Mouse (Mus musculus) heart, postnatal 10 days (tissue): ENCODE measurements around the gene Dtnb. TPM values are rescaled to one million over a fixed set of nuclear protein-coding genes. Genes with fewer than 3 reads are reported as not detected.

Experiments used
- DNase-seq, 2 experiments: peaks; one replicate each; pipeline ENCODE4 v3.0.0; 2021
- intact Hi-C: fragments of 180-260 bp; cut with DNase I; formaldehyde crosslinking; loops from one replicate; pipeline ENCODE4 v1.15.1; 2025
- total RNA-seq, 2 experiments: library from RNA; stranded (reverse); gene quantifications; 2 replicates each; pipeline ENCODE4 v1.2.3; 2021

The Dtnb gene
- total RNA-seq, 2 experiments from 2014 or later = 6.8 to 7.3 TPM

DNA sequence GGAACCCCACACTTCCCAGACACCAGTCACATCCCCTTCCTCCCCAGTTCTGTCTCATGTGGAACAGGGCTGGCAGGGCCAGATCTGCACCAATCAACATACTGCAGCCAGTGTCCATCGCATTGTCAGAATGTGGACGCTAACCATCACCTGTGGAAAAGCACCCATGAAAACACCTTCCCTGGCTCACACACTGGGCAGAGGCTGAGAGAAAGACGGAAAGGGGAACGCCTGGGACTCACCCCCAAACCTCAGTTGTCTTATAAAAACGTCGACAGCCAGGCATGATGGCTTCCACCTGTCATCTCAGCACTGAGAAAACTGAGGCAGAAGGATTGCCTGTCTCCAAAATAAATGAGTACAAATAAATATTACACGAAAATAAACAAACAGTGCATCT is 219.1 kb downstream of the Dtnb start:
- intact Hi-C loops = loop anchor here (2.0 kb wide), 2 partner anchors 88 to 96 kb away; no protein-coding TSS in a partner anchor
- DNase-seq = no peak

DNA sequence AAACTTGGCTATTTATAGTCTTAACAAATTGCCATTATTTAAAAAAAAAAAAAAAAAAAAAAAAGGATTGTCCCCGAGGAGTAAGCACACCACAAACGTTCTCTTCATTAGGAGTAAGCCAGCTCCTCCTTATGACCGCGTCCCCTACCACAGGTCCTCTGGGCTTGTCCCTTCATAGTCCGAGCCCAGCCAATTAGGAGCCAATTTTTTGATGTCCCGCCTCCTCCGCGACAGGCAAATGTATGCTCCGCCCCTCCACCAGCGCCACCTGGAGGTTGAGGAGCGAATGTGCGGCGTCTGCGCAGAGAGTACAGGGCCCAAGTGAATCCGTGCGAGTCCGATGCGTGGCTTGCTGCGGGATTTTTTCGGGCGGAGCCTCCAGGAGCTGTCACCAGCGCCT is 219.6 kb downstream of the Dtnb start:
- intact Hi-C loops = loop anchor here (2.0 kb wide), 2 partner anchors 89 to 97 kb away; no protein-coding TSS in a partner anchor
- peak; percentile 97 to 99 for DNase-seq

DNA sequence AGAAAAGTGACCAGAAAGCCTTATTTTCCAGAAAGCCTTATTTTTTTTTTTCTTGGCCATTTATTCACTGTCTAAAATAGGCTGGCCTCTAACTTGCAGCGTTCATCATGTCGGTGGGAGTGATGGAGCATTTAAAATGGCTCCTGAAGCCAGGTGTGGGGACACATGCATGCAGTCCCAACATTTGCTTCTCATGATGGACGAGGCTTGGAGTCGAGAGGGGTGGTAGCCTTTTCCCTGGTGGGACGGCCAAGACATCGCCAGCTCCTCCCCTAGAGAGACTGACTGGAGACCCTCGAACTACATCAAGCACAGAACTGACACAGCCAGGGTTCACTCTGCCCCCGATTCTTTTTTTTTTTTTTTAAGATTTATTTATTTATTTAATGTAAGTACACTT is 220.1 kb downstream of the Dtnb start:
- DNase-seq = no peak
- intact Hi-C loops = no loop called here

DNA sequence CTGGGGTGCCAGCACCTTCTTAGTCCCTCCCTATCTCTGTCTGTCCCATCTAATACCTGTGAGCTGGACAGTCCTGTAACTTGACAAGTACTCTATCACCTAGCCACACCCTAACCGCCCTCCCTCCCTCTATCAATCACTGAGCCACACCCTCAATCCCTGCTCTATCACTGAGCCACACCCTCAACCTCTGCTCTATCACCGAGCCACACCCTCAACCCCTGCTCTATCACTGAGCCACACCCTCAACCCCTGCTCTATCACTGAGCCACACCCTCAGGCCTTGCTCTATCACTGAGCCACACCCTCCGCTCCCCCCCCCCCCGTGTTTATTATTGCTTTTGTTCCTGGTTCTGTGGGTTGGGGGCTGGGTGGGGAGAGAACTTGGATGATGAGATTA is 223.4 kb downstream of the Dtnb start:
- DNase-seq = no peak
- intact Hi-C loops = no loop called here

DNA sequence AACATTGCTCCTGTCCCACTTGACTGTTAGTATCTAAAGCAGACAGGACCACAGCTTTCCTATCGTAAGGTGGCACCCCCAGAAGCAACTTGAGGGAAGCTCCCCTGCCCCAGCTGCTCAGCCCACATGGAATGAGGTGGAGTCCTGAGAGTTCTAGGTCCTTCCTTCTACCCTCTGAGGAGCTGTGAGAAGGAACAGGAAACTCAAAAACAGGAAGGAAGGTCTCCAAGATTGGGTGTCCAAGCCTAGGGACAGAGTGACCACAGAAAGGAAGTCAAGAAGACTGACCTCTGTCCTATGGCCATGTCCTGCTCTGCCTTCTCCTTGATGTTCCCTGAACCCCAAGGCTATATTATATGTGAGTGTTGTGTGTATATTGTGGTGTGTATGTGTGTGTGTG is 227.4 kb downstream of the Dtnb start:
- intact Hi-C loops = no loop called here
- no peak for DNase-seq

DNA sequence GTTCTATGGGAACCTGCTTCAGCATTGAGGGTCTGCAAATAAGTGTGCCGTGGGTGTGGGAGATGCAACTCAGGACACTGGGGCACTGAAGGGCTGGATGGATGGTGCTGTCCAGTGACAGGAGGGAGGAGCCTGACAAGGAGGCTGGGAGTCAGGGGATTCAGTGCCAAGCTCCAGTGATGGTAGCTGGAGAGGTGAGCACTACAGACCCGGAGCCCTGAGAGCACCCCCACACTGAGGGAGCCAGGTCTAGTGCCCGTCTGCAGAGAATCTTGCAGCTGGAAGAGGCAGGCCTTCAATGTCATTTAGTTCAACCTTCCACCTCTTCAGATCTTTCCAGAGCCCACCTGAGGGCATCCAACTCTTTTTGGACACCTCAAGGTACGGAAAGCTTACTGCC is 233.7 kb downstream of the Dtnb start, which contains the start of gene Dnmt3a:
Gene Dnmt3a (plus strand): TSS at position 156 of the 400 bp plus-strand sequence.
- intact Hi-C loops = loop anchor here (5.0 kb wide), 1 partner anchor 66 kb away; no protein-coding TSS in a partner anchor
- DNase-seq = no peak

DNA sequence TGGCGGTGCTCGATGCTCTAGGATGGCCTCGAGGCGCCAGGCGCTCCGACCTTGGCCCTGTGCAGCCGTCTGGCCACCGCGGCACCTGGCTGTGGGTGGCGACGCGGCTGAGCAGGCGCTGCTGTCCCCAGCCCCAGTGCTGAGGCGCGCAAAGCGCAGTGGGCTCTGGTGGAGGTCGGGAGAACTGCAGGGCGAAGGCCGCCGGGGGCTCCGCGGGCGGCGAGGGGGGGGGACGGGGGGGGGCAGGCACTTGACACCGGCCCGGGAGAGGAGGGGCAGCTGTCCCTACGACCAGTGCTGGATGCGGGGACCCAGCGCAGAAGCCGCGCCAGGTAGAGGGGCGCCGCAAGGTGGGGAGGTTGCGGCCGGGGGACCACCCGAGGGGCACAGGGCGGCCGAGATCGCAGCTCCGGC is 234.1 kb downstream of the Dtnb start:
- intact Hi-C loops = loop anchor here (5.0 kb wide), 1 partner anchor 66 kb away; no protein-coding TSS in a partner anchor
- DNase-seq = peak; percentile 92

DNA sequence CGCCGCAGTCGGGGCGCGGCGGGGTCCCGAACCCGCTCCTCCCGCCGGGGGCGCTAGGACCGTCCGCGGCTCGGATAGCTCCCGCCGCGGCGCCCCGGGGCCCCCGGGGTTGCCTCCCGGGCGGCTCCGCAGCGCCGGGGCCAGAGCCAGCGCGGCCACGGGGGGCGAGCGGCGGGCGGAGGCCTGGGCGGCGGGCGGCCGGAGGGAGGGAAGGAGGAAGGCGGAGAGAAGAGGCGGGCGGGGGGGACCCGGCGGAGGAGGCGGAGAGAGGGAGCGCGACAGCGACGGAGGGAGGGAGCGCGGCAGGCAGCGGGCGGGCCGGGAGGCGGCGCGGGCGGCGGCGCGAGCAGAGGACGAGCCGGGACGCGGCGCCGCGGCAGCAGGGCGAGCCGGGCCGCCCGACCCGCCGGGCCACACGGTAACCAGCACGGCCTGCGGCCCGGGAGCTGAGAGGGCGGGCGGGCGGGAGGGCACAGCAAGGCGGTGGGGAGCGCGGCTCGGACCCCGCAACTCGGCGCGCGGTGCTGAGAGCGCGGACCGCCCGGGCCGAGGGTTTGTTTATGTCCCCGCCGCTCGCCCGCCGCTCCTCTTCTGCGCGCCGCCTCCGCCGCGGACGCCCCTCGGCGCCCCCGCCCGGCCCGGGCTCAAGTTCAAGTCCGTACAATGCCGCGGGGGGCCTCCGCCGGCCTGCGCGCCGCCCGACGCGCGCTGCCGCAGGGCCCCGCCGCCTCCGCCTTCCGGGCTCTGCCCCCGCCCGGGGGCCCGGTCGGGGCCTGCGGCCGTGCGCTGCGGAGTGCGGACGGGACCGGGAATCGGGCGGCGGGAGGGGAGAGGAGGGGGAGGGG is 234.7 kb downstream of the Dtnb start:
- DNase-seq = peak; percentile 71 to 82
- intact Hi-C loops = loop anchor here (5.0 kb wide), 1 partner anchor 65 kb away; no protein-coding TSS in a partner anchor

DNA sequence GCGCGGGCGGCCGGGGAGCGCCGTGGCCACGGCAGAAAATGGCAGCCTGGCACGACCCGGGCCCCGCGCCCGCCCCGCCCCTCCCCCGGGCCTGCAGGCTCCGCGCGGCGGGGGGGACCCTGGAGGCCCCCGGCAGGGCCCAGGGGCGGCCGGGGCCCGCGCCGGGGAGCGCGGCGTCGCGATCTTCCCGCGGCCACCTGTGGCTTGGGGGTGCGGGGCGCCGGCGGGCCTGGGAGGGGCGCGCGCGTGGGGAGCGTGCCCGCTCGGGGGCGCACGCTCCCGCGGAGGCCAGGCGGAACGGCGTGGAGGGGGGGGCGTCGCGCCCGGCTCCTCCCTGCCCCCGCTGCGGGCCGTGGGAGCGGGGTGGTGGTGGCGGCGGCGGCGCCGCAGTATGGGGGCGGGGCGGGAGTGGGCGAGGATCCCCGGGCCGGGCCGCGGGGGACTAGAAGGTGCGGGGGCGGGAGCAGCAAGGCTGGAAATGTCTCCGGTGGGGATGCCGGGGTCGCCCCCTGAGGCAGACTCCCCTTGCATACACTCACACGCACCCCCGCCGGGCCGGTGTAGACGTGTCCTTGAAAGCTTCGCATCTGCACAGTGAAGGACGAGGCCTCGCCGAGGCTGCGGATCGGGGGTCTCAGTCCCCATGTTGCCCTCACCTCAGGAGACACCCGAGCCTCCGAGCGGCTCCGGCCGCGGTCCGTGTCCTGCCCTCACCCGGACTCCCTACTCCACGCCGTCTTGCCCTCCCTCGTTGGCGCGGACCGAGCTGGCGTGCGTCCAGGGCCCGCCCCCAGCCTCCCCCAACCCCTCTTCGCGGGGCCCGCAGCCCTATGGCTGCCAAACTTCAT is 235.6 kb downstream of the Dtnb start:
- peak; percentile 69 to 80 for DNase-seq
- intact Hi-C loops = loop anchor here (1.0 to 5.0 kb wide), 2 partner anchors 27 to 65 kb away; no protein-coding TSS in a partner anchor

DNA sequence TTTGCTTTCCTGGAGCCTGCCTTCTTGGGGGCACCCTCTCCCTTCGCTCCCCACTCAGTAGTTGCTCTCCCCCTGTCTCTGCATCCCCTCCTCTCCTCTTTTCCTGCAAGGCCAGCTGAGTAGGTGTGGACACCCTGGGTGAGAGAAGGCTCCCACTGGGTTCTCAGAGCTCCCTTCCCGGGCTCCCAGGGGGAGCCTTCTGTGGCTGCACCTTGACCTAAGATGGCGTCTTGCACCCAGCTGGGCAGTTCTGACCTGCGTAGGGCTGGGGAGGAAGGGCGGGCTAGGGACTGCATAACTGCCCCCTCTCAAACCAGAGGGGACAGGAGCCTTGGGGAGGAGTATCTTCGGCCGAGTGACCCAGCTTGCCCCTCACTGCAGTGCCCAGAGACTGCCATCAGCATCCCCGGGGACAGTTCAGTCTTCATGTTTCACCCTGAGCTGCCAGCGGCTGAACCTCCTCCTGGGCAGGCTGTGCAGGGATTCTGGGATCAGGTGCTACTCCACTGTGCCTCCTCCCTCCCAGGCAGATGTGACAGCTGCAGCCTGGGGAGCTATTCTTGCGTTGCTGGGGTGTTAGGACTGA is 236.3 kb downstream of the Dtnb start:
- peak; percentile 53 to 54 for DNase-seq
- intact Hi-C loops = loop anchor here (1.0 to 5.0 kb wide), 2 partner anchors 26 to 64 kb away; no protein-coding TSS in a partner anchor

DNA sequence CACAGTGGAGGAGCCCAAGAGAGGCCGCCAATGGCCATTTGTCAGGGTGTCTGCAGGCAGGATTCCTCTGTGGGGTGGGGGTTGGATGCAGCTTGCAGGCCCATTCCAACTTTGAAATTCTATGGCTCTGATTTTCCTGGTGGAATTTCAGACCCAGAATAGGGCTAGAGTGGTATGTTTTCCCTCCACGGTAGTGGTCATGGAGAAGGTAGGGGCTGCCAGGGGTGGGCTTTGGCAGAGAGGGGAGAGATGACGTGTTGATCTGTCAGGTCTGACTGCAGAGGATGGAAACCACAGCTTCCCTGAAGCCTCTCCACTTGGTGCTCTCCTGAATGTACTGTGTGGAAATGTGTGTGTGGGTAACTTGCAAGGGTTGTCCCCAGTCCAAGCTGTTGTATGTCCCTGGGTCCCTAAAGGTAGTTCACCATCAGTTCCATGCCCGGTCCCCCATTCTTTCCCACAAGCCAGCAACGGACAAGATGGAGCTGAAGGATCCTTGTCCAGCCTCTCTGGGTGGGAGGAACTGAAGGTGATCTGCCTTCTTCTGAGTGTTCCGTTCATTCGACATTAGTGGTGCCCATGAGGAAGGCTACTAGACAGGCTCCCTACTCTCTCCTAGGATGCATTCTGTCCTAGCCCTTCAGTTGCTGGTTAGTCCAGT is 237.5 kb downstream of the Dtnb start:
- intact Hi-C loops = loop anchor here (5.0 kb wide), 1 partner anchor 63 kb away; no protein-coding TSS in a partner anchor
- DNase-seq = peak in 1 of 2 experiments; percentile 25

DNA sequence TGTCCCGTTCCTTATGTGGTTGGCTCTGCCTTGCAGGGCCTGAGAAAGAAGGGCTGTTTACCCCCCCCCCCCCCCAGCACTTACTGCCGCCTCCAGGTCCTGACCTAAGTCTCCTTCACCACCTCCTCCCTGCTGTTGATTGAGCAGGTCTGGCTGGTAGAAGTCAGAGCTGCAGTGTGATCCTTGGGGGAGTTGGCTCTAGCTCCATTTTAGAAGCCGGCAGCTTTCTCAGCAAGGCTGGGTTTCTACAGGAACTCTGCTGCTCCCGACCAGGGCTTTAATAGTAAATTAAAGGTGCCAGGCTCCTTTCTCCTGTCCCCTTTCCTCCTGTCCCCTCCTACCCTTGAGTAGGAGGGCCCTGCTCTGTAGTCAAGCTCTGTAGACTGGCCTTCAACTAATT is 238.3 kb downstream of the Dtnb start:
- intact Hi-C loops = no loop called here
- DNase-seq = peak in 1 of 2 experiments; percentile 32

DNA sequence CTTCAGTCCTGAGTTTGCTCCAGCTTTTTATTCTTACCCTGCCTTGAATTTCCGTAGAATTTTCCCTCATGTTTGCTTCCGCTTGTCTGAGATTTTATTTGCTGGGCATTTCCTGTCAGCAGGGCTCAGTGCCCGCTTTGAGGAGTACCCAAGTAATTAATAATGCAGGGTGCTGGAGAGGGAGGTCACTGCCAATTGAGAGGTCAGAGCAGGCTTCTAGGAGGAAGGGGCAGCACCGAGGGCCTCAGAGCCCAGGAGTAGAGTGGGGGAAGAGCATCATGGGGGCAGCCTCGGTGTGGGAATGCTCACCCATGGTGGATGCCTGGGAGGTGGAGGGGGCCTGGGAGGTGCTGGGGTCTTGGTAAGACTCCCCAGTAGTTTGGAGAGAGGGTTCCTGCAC is 239.4 kb downstream of the Dtnb start:
- DNase-seq = peak in 1 of 2 experiments; percentile 29
- intact Hi-C loops = no loop called here

DNA sequence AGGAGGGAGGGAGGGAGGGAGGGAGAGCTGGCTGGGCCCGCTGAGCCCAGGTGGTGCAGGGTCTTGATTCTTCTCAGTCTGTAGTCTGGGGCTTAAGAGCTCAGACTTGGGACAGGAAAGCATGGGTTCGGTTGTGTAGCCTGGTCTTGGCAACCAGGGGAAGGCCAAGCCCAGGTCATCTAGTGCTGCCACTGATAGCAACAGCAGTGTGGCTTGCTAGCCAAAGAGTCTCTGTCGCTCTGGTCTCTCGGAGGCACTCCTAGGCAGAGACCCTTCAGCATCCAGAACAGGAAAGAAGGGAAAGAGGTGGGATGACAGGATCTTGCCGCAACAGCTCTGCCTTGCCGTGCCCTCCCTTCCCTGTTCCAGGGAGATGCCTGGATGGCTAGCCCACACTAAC is 240.1 kb downstream of the Dtnb start:
- intact Hi-C loops = no loop called here
- peak in 1 of 2 experiments; percentile 12 for DNase-seq

DNA sequence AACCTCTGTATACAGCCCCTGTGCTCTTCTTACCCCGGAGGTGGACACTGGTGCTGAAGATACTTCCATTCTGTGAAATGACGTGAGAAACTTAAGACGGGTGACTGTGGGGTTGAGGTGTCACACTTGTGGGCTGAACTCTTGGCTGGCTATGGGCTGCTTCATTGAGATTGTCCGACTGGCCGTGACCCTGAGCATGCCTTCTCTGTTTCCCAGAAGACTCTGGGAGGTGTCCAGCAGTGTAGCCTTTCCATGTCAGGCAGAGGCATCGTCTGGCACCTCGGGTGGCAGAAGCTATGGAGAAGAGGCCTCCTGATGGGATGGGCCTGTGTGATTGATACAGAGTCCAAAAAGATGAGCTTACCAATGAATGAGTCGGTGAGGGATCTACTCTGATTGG is 241.0 kb downstream of the Dtnb start:
- no peak for DNase-seq
- intact Hi-C loops = no loop called here

DNA sequence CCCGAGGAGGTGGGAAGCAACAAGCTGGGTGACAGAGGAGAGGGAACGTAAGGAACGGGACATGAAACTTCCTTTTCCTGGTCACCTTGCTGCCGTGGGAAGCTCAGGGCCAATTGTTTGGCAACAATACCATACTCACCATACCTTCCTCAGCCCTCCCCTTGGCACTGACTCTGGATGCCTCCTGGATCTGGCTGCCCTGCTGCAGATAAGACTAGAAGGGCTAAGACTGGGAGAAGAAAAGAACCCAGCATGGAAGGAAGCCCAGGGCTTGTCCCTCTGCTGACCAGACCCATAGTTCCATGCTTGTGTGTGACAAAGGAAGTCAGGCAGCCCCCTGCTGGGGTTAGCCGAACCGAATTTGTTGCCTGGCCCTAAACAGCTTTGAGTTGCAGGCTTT is 243.2 kb downstream of the Dtnb start:
- intact Hi-C loops = no loop called here
- no peak for DNase-seq

DNA sequence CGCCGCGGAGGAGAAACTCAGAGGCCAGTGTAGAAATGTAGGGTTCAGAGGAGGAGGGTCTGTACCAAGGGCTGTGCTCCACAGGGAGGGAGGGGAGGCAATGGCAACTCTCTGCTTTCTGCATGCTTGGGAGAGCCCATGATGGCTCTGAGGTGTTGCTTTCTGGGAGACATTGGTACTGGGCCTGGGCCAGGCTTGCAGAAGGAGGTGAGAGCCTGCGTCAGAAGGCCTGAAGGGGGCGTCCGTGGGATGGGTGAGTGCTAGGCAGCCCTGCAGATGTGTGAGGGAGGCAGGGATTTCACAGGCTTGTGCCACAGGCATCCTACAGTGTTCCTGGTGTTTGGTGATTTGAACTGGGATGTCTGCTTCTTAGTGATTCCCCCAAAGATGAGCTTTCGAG is 244.9 kb downstream of the Dtnb start:
- no peak for DNase-seq
- intact Hi-C loops = no loop called here

DNA sequence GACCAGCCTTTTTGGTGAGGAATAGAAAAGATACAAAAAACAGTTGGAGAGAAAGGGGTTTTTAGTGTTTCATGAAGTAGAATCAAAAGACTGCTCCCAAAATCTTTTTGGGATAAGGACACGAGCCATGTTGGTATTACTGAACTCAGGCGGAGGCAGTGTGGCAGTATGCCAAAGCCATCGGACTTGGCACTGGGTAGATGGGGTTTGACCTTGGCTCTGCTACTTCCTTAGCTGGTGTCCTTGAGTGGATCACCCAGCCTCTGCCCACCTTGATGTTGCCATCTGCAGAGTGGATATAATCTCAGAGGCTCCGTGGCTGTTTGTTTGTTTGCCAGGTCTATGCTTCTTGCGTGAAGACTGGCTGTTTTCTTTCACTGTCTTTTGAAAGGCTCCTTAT is 245.4 kb downstream of the Dtnb start:
- intact Hi-C loops = no loop called here
- peak; percentile 57 to 59 for DNase-seq

DNA sequence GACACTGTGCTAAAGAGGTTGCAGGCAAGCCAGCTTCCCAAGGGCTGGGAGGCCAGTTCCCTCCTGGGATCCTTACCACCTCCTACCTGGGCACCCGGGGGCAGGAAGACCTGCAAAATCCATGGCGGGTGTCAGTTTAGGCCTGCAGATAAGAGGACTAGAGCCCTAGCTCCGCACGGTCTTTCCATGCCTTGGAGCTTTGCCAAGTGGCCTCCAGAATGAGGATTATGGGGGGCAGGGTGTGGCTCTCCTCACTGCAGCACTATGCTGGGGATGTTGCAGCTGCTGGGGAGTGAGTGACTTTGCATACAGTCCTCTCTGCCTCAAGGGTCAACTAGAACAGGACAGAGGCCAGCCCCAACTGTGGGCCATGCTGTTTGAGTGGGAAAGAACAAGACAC is 247.7 kb downstream of the Dtnb start:
- intact Hi-C loops = no loop called here

DNA sequence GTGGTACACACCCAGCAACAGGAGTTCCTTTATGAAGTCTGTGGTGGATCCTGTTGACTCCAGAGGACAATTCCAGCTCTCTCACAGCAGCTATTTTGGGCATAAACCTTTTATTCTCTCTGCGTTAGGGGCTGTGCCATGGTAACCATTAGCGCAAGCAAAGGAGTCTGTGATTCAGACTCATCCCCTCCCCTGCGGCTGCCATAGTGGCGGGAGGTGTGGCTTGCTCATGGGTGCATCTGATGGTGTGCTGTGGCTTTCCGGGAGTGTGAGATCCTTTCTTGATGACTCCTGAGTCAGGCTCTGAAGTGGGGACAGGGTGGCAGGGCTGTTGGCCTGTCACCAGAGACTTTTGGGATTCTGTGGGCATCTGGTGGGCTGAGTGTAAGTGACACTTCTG is 251.2 kb downstream of the Dtnb start:
- DNase-seq = no peak
- intact Hi-C loops = no loop called here

More for the DNA sequence above, 247.7 kb downstream of the Dtnb start:
- DNase-seq = no peak
